Mouse (Mus musculus) induced T-regulatory cell, adult 2 months (primary cell): ENCODE data around the gene Hcrtr1.

Experiments used
- DNase-seq: peaks from one replicate; pipeline ENCODE4 v3.0.0-alpha.2; 2012; ENCODE audit warnings: low read depth

Hcrtr1 gene

DNA sequence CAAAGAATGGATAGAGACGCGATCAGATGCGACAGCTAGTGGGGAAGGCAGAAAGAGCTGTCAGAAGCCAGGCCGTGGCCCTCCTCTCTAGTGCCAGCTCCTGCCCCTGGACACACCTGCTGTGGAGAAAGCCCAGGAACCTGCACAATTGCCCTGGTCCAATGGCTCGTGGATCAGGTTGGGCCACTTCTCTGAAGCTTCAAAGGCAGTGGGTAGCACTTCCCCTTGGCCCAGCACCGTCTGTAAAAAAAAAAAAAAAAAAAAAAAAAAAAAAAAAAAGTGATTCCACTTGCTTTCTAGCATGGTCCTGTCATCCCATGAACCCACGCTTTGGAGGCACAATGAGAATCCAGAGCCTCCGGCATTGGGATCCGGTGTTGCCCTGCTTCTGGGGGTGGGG is 28.7 kb upstream of the Hcrtr1 start:
- DNase-seq, result no peak

- no peak for DNase-seq
Observed at GRCm38 (mm10) chr4:130167321-130167720, 28.2 kb upstream of the Hcrtr1 start.

- DNase-seq, result no peak
Observed at GRCm38 (mm10) chr4:130166592-130166991, 27.4 kb upstream of the Hcrtr1 start.

DNA sequence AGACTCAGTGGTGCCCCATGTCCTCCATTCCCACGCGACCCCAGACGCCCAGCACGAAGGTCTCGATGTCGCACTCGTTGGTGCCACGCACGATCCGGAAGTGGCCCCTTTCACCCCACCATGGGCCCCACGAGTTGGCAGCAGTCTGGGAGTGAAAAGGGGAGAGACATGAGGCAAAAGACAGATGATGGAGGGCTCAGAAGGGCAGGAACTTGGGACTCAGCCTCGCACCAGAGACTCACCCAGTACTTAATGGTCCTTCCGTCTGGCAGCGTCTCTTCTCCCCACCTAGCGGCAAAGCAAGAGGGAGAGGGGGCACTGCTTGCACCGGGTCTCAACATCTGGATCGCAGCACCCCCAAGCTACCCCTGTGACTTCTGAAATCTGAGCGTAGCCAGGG is 26.9 kb upstream of the Hcrtr1 start:
- no peak for DNase-seq

DNA sequence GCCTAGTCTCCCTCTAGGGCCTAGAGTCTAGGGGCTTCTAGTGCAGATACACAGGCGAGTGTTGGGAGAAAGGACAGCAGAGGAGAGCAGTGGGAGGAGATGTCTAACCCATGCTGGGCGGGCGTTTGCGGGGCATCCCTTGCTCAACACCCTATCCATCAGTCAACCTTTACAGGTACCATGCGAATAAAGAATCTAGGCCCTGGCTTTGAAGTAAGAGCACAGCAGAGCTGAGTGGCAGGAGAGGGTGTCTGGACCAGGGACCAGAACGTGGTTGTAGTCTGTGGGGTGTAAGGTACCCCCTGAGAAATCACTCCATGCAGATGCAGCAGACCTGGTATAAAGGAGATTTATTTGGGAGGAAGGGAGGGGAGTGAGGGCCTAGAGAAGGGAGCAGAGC is 25.0 kb upstream of the Hcrtr1 start:
- DNase-seq, result no peak

DNA sequence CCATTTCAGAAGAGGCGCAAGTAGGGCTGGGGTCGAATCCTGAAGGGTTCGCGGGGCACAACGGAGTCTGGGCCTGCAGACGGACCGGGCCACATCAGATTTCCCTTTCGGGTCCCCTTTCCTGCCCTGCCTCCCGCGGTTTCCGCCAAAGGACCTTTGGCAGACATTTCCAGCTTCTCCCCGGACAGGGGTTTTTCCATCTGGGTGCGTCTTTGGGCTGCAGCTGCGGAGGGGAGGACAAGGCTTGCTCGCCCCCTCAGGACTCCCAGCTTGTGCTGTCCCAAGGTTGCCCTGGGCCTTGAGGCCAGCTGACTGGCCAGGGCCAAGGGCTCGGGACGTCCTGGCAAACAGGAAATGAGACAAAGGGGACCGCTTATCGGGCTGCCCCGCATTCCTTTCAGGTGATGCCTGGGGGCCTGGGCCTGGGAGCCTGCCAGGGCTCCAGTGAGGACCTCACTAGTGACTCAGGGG is 24.3 kb upstream of the Hcrtr1 start:
- no peak for DNase-seq

DNA sequence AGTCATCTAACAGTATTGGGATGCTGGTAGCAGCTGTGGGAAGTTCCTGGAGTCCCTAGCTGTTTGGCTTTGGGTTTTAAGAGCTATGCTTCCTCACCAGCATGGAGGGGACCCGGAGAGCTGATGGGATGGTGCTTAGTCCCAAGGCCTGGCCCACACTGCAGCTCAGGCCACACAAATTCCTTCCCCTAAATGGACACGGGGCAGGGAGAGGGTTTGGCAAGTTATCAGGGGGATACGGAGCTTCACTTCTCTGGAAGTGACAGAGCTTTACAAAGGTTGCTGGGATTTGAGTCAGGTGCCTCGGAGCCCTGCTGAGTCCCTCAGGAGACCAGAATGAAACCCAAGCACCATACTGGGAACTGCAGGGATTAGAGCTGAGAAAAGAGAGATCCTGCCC is 22.2 kb upstream of the Hcrtr1 start:
- no peak for DNase-seq

DNA sequence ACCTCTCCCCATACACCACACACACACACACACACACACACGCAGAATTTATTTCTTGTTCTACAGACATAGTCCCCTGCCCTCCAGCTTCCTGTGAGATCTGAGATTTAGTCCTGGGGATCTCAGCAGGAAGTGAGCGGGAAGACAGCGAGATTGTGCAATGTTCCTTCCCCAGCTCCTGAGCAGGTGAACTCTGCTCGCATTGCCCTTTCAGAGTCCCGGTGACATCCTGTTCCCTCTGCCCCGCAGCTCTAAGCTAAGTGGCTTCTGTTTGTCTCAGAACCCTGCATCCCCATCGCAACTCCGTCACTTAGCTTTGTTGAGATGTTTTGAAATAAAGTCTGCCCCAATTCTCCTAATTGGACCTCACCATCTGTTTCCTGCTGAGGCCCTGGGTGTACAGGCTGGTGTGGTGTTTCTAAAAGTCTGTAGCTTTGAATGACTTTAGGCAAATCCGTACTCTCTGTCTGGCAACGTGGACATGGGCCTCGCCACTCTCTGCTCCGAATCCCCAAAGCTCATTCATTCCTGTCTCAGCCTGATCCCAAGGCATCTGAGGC is 17.7 kb upstream of the Hcrtr1 start:
- DNase-seq, result no peak

DNA sequence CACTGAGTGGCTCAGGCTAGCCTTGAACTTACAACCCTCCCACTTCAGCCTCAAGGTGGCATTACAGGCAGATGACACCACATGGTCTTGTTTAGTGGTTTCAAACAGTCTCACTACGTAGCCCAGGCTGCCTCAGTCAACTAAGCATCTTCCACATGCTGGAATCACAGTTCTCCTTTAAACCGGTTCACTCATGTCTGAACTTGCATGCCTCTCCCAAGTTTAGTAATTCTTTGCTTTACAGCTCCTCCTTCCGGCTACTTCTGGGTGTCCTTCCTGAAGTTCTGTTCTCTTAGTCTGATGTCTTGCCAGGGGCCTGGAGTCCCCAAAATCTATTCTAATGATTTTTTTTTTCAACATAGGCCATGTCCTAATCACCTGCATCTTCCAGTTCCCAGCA is 15.1 kb upstream of the Hcrtr1 start:
- no peak for DNase-seq

GRCm38 (mm10) chr4:130148405-130148804 is 9.2 kb upstream of the Hcrtr1 start:
- DNase-seq, result no peak

- no peak for DNase-seq
Observed at GRCm38 (mm10) chr4:130141786-130142185, 2.6 kb upstream of the Hcrtr1 start.

DNA sequence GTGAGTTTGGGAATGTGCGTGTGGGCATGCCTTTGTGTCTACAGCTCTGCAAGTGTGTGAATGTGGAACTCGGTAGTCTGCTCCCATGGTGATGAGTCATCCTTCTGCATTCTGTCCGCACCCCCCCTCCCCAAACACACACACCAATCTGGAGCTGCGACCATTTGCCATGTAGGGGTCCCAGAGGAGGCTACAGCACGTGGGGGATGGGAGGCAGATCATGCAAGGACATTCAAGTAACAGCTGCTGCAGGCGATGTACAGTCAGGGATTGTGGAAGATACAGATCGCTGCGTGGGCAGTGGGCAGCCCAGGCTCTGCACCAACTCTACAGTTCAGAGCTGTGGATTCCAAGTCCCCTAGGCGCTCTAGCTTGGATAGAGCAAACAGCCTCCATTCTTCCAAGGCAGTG is 1.8 kb upstream of the Hcrtr1 start:
- DNase-seq, result no peak

DNA sequence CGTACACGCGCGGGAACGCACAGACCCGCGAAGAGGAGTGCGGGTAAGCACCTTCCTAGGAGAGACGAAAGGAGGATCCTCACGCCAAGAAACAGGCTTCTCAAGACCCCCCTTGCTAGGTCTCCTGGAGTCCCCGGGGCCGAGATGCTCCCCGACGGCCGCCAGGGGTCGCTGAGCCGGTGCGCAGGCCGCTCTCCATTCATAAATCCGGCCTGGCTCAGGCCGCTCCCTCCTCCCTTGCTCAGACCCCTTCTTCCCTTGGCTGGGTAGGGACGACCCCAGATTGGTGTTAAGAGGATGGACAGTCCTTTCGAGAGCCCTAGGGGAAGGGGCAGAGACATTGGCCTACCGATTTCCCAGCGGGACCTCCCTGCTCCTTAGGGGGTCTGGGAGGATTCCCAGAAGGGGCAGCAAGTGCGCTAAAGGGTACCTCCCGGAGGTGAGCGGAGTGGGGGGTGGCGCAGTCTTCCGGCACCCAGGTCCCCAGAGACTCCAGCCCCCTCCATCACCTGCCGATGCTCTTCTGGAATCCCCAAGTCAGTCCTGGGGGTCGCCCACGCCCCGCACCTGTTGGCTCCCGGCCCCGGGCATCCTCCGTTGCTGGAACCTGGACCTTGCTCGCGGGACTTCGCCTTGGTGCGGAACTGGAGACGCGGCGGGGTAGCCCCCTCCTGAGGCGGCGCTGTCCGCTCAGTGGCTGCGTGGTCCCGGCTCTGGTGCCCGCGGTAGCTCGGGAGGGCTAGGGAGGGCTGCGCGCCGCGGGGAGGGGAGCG is 532 bp downstream of the Hcrtr1 start:
- peak; percentile 51 for DNase-seq

GRCm38 (mm10) chr4:130133399-130133798 is 5.8 kb downstream of the Hcrtr1 start:
- DNase-seq, result no peak

GRCm38 (mm10) chr4:130131448-130132105 is 7.6 kb downstream of the Hcrtr1 start:
- DNase-seq, result no peak

GRCm38 (mm10) chr4:130130641-130131350 is 8.4 kb downstream of the Hcrtr1 start:
- no peak for DNase-seq

- DNase-seq, result no peak
Observed at GRCm38 (mm10) chr4:130130082-130130481, 9.1 kb downstream of the Hcrtr1 start.

DNA sequence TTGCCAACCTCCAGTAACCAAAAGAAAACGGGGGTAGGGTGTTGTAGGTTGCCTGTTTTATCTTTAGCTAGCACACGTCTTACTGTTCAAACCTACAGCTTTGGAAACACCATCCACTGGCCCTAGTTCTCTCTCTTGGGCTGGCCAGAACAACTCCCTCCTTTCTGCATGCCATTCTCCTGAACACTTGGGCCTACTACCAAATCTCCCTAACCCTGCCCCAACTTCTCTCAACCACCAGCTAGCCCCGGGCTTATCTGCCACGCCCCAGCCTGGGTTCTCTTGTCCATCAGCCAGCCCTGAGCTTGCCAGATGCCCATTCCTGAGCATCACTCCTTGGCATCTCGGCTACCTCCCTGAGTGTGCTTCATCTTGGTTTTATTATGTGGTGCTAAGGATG is 10.3 kb downstream of the Hcrtr1 start:
- DNase-seq, result no peak

DNA sequence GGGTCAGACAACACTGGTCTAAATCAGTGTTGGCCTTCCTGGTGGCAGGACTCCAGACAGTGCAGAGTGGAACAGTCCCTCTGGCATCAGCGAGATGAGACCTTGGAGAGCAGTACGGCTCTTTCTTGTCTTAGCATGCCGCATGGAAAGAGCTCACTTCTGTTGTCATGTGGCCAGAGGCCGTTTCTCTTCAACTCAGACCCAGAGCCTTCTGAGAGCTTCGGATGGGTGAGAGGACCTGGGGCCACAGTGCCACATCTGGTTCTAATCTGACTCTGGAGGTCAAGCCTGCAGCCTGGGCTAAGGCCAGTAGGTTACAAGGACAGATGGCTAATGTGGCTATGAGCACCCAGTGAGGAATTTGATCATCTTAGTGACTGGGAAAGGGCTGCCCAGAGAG is 13.2 kb downstream of the Hcrtr1 start:
- DNase-seq, result no peak

GRCm38 (mm10) chr4:130125164-130125563 is 14.0 kb downstream of the Hcrtr1 start:
- DNase-seq, result no peak

- DNase-seq, result no peak
Observed at GRCm38 (mm10) chr4:130124110-130124509, 15.0 kb downstream of the Hcrtr1 start.

- DNase-seq, result no peak
Observed at GRCm38 (mm10) chr4:130123020-130123419, 16.1 kb downstream of the Hcrtr1 start.

DNA sequence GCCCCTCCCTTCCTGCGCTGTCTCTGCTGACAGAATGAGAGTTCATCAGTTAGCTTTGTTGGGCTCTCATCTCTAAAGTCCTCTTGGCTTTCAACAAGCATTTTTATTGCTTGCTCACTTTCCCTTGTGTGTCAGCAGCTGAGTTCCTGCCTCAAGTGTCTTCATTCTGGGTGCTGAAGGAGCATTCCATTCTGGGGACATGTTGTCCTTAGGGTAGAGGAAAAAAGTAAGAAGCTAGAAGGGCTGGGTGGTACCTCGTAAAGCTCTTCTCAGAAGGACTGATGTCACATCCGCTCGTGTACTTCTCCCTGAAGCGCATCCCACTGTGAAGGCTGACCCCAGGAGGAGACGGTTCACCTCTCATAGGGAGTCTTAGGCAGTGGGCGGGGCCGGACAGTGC is 17.6 kb downstream of the Hcrtr1 start:
- DNase-seq, result no peak
